Mouse (Mus musculus) lung, adult 2 months (tissue): ENCODE results near the gene Glra2. TPM values are rescaled to one million over a fixed set of nuclear protein-coding genes. Genes with fewer than 3 reads are reported as not detected.
"Not testable (repeated sequence)": the region's sequence is repeated elsewhere in the genome, so short reads cannot be mapped to it uniquely, and the experiment has no call there.

Source experiments
- DNase-seq: peaks from one replicate; pipeline ENCODE4 v3.0.0; 2022
- H3K4me1 ChIP-seq: fragments of 200-500 bp; 2 replicates; pipeline ENCODE4 v1.6.1; 2011; ENCODE audit warnings: low read length; ENCODE audit not compliant: control insufficient read depth, insufficient read depth
- H3K4me3 ChIP-seq: fragments of 200-500 bp; replicated peaks from 2 replicates; pipeline ENCODE3; 2011; ENCODE audit warnings: low read depth, mild to moderate bottlenecking, control low read depth, low read length; ENCODE audit errors: extremely low read depth
- CTCF ChIP-seq: fragments of 200-500 bp; IDR thresholded peaks from 2 replicates; pipeline ENCODE4 v1.5.1; 2011; ENCODE audit warnings: mild to moderate bottlenecking, low read length, control low read depth; ENCODE audit not compliant: insufficient read depth
- POLR2A ChIP-seq: fragments of 200-500 bp; IDR thresholded peaks from 2 replicates; pipeline ENCODE4 v1.6.1; 2011; ENCODE audit warnings: low read depth, mild to moderate bottlenecking, control low read depth, low read length, borderline replicate concordance; ENCODE audit errors: extremely low read depth
- WGBS: fragments of 180-500 bp; shearing (Covaris S2); methylation state at CpG from one replicate; pipeline ENCODE4 v1.1.7; 2018; 5-methylcytosine and 5-hydroxymethylcytosine counted together
- polyA plus RNA-seq: library from polyadenylated mRNA; depleted of rRNA; stranded (reverse); fragments of >200 nt; gene quantifications from 2 replicates; pipeline ENCODE4 v1.2.3, GENCODE M21; 2012; rRNA removed

The Glra2 gene
- polyA plus RNA-seq = not detected in 2 replicates

- no peak for DNase-seq
These were observed at the start of gene Glra2 for GRCm38 (mm10) chrX:165326939-165327698. Glra2 (minus strand) TSS chrX:165327393.

GRCm38 (mm10) chrX:165362798-165363197 lies 35.6 kb upstream of the Glra2 start:
- WGBS = 47% methylated on average over 1 of the region's 1 CpGs
- peak; percentile 14 for DNase-seq
- TF ChIP-seq POLR2A = no peak
- TF ChIP-seq CTCF = no peak

More at GRCm38 (mm10) chrX:165326939-165327698, at the start of gene Glra2:
- TF ChIP-seq CTCF = no peak
- no peak for TF ChIP-seq POLR2A
- no peaks in the 10 kb centered on the region for H3K4me1 ChIP-seq
- WGBS = 19% methylated on average over 12 of the region's 12 CpGs
- H3K4me3 ChIP-seq = no peak within 1 kb of the TSS

GRCm38 (mm10) chrX:165344611-165345010 lies 17.4 kb upstream of the Glra2 start:
- no peak overlapping the region for H3K4me3 ChIP-seq
- DNase-seq = no peak
- no peaks in the 10 kb centered on the region for H3K4me1 ChIP-seq
- TF ChIP-seq POLR2A = no peak
- no peak for TF ChIP-seq CTCF
- 82% methylated on average over 5 of the region's 5 CpGs for WGBS

More at GRCm38 (mm10) chrX:165362798-165363197, 35.6 kb upstream of the Glra2 start:
- H3K4me3 ChIP-seq = no peak overlapping the region
- H3K4me1 ChIP-seq = no peaks in the 10 kb centered on the region

- 21% methylated on average over 9 of the region's 9 CpGs for WGBS
- no peak for DNase-seq
- no peak for TF ChIP-seq POLR2A
- no peak for TF ChIP-seq CTCF
- H3K4me3 ChIP-seq = no peak overlapping the region
- no peaks in the 10 kb centered on the region for H3K4me1 ChIP-seq
These were observed 623 bp upstream of the Glra2 start for GRCm38 (mm10) chrX:165327699-165328333.

DNA sequence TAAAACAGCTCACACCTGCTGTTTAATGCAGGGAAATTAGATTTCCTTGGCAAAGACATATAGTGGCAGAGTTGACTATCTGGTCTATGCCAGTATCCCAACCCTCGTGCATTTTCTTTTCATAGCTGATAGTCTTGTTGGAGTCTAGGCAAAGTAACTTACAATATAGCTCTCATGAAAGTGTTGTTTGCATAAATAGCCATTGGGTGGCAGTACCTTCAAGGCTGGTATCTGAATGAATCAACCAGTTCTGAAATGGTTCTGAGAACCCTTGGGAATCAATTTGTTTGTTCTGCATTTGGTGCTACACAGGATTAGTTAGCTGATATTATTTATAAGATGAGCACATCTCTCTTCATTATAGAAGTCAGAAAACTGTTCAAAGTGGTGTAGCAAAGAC lies 133.6 kb downstream of the Glra2 start:
- DNase-seq = no peak
- H3K4me1 ChIP-seq = no peaks in the 10 kb centered on the region
- 53% methylated on average over 1 of the region's 1 CpGs for WGBS
- no peak for TF ChIP-seq CTCF
- no peak for TF ChIP-seq POLR2A
- no peak overlapping the region for H3K4me3 ChIP-seq

DNA sequence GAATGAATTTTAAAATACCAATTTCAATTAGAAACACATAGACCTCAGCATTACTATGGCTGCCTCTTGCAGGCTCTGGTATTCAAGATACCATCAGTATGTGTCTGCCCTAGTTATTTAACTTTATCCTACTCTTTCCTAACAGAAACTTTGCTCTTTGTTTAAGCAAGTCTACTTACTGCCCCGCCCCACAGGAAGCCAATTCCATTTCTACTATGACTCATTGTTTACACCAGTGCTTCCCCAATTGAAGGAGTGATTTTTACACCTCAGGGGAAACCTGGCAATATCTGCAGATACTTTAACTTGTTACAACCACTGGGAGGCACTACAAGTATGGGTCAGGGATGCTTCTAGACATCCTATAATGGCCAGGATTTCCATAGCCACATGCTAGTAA lies 136.0 kb downstream of the Glra2 start:
- Histone ChIP-seq H3K4me3 (no peak overlapping the region), H3K4me1 (no peaks in the 10 kb centered on the region)
- no peak for DNase-seq
- WGBS = 20% methylated on average over 1 of the region's 1 CpGs
- TF ChIP-seq CTCF (no peak), POLR2A (no peak)

DNA sequence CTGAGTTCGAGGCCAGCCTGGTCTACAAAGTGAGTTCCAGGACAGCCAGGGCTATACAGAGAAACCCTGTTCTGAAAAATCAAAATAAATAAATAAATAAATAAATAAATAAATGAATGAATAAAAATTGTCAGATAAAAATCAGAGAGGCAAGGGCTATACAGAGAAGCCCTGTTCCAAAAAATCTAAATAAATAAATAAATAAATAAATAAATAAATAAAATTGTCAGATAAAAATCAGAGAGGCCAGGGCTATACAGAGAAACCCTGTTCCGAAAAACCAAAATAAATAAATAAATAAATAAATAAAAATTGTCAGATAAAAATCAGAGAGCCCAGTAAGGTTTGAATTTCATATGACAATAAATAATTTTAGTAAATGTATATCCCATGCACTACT lies 144.2 kb downstream of the Glra2 start:
- 87% methylated on average over 2 of the region's 2 CpGs for WGBS
- H3K4me1 ChIP-seq = not testable (repeated sequence)

DNA sequence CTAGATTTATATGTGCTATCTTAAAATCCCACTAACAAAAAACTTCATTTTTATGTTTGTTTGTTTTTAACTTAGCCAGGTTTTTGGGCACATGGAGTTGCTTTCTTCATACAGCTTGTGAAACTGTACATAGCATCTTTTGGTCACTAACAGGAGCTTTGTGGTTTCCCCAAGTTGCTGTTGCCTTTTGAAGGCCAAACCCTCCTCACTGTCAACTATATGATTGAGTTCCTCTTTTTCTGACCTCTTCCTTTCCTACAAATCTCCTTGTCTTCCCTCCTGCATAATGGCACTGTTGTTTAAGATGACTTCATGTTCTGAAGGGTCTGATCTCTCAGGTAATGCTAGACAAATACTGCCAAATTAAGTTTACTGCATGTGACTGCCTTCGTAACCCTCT lies 170.6 kb downstream of the Glra2 start:
- DNase-seq = no peak
- Histone ChIP-seq H3K4me1 (no peaks in the 10 kb centered on the region), H3K4me3 (no peak overlapping the region)
- no peak for TF ChIP-seq POLR2A
- no peak for TF ChIP-seq CTCF
- 86% methylated on average over 1 of the region's 1 CpGs for WGBS

More for the DNA sequence above, 144.2 kb downstream of the Glra2 start:
- H3K4me3 ChIP-seq, DNase-seq: not testable (repeated sequence)

GRCm38 (mm10) chrX:165104171-165104570 lies 223.0 kb downstream of the Glra2 start:
- 57% methylated on average over 1 of the region's 1 CpGs for WGBS
- no peak for TF ChIP-seq POLR2A
- TF ChIP-seq CTCF = no peak
- no peaks in the 10 kb centered on the region for H3K4me1 ChIP-seq
- DNase-seq = no peak
- no peak overlapping the region for H3K4me3 ChIP-seq
